Mouse (Mus musculus) E14TG2a.4 (cell line): ENCODE results near the gene Rer1.

Experiments
- CTCF ChIP-seq: conservative IDR thresholded peaks from 2 replicates; pipeline ENCODE4 v1.5.1; 2014; ENCODE audit warnings: low read length
- POU5F1 ChIP-seq: IDR thresholded peaks from 2 replicates; pipeline ENCODE4 v1.6.1; 2014; ENCODE audit warnings: low read length, borderline replicate concordance

GRCm38 (mm10) chr4:155040696-155041095 lies 45.5 kb downstream of the Rer1 start:
- TF ChIP-seq CTCF (no peak), POU5F1 (no peak)
